Mouse (Mus musculus) embryo, embryonic 11.5 days (tissue): Measurements from ENCODE around the gene Glod4.
A peak's percentile ranks its signal among the peaks of the same experiment; 100 is the strongest.
"Not testable (repeated sequence)": the region's sequence is repeated elsewhere in the genome, so short reads cannot be mapped to it uniquely, and the experiment has no call there.

Experiments used
- DNase-seq: peaks from one replicate; pipeline ENCODE4 v3.0.0-alpha.2; 2012; ENCODE audit warnings: low read depth, low spot score

Gene Glod4

DNA sequence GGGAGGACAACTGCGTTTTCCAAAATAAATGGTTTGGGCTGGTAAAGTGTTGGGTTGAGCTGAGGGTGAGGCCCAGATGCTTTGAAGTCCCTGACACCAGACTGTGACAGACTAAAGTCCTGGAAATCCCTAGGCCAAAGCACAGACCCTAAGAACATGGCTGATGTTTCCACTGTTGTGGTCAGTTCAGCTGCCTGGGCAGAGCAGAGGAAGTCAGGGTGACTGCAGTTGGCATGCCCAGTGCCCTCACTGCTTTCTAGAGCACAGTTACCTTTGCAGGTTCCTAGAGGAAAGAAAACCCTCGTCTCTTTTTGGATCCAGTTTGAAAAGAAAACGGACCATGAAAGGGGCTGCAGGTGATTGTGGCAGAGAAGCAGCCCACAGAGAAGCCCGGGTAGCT is 13.9 kb upstream of the Glod4 start:
- no peak for DNase-seq

DNA sequence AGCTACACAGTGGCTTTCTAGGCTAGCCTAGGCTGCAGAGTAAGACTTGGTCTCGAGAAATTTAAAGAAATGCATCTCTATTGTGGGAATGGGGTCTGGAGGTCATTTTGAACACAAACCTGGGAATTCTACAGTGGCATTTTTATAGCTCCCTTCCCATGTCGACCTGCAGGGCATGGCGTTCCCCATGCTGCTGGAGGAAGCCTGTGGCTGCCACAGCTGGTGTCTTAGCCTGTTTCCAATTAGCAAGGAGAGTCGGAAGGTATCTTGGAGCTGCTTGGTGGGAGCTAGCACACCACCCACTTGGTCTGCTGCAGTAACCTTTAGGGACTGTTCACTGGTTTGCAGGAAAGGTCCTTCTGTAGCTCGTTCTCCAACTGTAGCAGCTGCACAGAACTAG is 12.6 kb upstream of the Glod4 start:
- DNase-seq, result no peak

DNA sequence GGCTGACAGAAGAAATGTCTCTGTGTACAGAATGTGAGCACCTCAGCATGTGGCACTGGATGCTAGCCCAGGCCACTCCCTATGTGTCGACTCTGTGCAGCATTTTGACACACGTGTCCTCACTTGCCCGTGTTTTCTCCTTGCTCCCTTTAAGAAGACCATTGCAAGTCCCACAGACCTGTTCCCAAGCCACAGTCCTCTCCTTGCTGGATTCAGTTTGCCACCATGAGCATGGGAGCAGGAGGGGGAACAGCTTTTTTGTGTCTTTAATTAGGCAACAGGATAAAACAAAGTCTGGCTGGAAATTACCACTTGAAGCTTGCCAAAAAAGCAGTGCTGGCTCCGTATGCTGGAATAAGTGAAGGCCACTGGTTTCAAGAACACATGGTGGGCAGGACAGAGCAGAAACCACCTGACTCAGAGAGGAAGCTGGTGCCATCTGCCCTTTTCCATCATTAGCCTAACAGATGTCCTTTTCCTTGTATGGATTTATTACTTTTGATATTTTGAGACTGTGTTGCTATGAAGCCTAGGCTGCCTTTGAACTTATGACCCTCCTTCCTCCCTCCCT is 12.0 kb upstream of the Glod4 start:
- no peak for DNase-seq

DNA sequence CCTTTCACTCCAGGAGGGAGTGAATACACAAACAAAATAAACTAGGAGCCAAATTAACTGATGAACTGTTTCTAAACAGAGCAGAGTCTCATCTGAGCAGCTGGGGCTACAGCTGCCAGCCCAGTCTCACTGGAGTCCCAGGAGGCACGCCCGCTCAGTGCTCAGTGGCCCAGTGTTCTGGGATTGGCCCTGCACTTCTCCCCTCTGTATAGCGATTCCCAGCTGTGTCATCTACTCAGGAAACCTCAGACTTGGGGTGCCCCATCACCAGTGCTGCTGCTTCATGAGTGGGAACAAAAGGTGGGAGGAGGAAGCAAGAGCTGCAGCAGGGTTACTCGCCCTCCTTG is 10.4 kb upstream of the Glod4 start:
- no peak for DNase-seq

GRCm38 (mm10) chr11:76253145-76253917 is 9.8 kb upstream of the Glod4 start:
- DNase-seq, result peak; percentile 64

DNA sequence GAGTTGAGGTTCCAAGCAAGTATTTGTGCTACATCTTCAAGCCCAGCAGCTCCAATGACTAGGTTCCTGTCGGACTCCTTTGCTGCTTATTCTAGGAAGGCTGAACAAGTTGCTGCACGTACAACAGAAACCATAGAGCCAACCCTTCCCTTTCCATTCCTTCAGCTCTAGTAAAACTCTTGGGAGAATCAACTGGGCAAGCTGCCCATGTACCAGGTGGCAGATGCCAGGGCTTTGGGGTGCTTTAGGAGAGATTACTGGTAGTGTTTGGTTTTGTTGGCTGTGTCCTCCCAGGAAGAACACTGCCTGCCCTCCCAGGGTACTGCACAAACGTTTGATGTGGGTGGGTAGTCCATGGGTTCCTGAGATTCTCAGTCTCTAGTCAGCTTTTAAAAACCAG is 8.5 kb upstream of the Glod4 start:
- no peak for DNase-seq

GRCm38 (mm10) chr11:76247239-76247638 is 3.7 kb upstream of the Glod4 start:
- DNase-seq, result no peak

GRCm38 (mm10) chr11:76246439-76246838 is 2.9 kb upstream of the Glod4 start:
- DNase-seq, result no peak

DNA sequence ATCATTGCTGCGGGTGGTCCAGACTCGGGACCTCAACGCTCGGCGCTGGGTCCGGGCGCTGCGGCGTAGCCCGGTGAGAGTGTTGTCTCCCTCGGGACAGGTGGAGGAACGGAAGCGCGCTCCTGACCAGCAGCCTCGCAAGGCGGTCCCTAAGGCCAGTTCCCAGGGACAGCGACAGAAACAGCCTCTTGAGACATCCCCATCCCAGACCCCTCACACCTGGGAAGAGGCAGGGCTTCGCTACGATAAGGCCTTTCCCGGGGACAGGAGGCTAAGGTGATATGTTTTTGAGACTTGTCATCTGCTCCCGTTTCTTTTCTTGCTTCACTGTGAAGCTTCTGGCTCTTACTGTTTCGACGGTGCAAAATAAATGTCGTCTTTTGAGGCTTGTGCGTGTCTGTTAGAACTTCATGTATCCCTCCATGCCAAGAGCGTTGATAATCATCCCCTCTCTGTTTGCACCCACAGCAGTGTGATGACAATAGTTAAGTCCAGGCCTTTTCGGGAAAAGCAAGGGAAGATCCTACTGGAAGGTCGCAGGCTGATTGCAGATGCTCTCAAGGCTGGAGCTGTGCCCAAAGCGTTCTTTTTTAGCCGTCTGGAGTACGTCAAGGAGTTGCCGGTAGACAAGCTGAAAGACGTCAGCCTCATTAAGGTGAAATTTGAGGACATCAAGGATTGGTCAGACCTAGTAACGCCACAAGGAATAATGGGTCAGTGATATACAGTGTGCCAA is 454 bp upstream of the Glod4 start:
- no peak for DNase-seq

DNA sequence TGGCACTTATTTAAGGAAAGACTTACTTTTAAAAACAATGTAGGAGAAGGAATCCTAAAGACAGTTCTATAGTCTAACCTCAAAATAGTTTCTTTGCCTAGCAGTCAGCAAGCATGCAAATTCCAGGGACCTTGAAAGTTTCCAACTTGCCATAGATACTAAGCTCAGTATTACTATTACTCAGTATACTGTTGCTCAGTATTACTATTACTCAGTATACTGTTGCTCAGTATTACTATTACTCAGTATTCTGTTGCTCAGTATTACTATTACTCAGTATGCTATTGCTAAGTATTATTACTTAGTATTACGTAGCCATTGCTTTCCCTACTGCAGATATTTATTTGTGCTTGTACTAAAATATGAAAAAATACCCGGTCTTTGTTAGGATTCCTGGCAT is 3.8 kb downstream of the Glod4 start:
- no peak for DNase-seq

GRCm38 (mm10) chr11:76236136-76236535 is 7.4 kb downstream of the Glod4 start:
- DNase-seq, result no peak

GRCm38 (mm10) chr11:76225051-76225450 is 18.5 kb downstream of the Glod4 start:
- no peak for DNase-seq

DNA sequence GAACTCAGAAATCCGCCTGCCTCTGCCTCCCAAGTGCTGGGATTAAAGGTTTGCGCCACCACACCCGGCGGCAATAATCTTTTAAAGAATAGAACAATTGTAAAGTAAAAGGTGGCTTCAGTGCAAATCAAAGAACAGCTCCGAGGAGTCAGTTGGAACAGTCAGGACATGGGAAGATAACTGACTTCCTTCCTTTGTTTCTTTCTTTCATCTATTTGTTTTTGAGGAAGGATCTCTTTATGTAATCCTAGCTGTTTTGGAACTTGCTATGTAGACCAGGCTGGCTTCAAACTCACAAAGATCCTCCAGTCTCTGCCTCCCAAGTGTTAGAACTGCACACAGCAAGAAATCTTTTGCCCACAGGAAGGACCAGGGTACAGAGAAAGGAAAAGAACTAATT is 18.9 kb downstream of the Glod4 start:
- DNase-seq, result no peak

DNA sequence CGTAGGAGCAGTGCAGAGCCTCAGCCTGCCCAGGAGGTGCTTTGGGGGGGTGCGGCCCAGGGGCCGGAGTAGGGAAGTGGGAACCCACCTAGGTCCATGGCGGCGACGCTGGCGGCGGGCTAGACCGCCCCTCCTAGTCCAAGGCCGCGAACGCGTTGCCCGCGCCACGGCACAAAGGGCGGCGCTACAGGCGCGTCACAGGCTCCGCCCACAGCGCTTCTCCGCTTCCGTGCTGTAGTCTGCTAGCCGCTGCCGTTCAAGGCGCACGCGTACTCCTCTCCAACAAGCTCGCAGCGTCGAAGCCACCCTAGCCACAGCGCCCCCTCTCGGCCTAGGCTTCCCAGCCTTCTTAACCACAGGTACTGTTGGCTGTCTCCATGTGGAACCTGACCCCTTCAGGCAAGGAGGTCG is 26.1 kb downstream of the Glod4 start, which contains the start of the genes Dbil5 and Gemin4:
Dbil5 (plus strand) TSS at position 219 of the 411 bp plus-strand sequence.
Gemin4 (minus strand) TSS at position 275 of the 411 bp plus-strand sequence.
- DNase-seq, result peak; percentile 97

GRCm38 (mm10) chr11:76216681-76217389 is 26.7 kb downstream of the Glod4 start:
- DNase-seq, result peak; percentile 23

GRCm38 (mm10) chr11:76216049-76216540 is 27.4 kb downstream of the Glod4 start:
- DNase-seq, result no peak

DNA sequence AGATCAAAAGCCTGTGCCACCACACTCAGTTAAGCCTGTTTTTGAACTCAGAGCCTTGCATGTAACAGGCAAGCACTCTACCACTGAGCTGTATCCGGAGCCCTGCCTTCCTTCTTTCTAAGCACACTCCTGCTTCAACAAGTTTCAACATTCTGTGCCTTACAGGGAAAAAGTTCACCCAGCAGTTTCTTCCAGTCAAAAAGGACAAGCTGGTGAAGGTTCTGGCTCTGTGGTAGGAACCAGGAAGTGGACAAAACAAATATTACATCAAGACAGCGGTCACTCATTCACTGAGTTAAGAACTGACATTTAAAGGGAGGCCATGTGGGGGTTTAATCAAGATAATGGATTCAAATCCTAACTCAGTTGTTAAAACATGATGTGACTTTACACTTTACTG is 28.5 kb downstream of the Glod4 start:
- DNase-seq, result no peak

GRCm38 (mm10) chr11:76213841-76214240 is 29.7 kb downstream of the Glod4 start:
- DNase-seq, result no peak

DNA sequence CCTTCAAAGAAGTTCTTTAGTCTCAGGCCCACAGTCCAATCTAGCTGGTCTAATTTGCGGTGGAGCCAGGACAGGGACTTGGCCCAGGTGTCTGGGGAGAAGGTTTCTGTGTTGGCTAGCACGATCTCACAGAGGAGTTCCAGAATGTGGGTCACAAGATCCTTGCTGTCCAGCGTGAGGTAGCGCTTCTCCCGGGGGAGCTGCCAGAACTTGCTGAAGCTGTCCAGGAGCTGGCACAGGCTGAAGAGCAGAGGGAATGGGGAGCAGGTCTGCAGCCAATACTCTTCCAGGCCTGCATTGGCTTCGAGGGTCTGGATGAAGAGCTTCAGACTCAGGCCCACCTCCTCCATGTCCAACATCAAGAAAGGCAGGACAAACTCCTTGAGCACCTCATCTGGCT is 31.9 kb downstream of the Glod4 start:
- DNase-seq, result not testable (repeated sequence)

DNA sequence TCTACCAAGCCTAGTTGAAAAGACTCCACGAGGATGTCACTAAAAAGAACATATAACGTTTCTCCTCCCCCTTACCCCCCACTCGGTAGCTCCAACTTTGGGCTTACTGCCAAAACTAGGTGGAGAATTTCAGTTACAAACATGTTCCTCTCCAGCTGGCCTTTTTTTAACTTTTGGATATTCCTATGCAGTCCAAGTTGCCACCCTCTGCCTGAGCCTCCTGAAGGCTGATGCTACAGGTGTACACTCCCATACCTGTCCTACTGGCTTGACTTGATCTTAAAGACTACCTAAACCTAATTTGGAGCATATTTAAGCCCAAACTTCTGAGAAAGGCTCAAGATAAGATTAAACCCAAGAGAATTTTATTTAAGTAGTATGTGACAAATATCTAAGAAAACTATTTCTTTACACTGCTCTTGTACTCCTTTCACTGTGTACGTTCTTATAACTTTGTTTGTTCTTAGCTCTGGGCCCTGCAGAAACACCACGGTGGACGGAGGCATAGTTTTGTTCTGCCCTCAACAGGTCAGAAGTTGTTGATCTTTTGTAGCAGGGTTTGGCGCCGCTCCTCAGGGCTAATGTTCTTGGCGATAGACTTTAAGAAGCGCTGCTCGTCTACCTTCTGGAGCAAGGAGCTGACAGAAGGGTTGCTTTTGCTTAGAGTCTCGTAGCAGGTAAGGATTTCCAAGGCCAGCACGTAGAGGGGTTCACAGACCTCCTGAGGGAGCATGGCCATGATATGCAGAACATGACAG is 33.1 kb downstream of the Glod4 start:
- no peak for DNase-seq

DNA sequence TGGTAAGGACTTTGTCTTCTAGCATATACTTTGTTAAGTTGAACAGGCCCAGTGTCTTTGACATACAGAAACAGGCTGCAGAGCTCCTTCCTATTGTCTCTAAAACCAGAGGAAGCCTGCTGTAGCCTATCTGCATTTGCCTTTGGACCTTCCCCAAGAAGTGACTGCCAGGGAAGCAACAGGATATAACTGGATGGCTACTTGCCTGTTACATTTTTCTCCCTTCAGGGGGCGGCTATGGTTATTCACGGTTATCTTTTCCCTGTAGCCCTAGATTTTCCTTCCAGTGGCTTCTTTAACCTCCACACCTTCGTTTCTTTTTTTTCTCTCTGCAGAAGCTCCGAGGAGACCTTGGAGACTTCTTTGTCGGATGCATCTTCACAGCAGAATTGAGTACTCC is 36.7 kb downstream of the Glod4 start:
- DNase-seq, result no peak
